8 mouse cellular contexts compared by ENCODE assay signal in genomic region chr11:59526472-59527080, GRCm38 (mm10). TPM values are rescaled to one million over a fixed set of nuclear protein-coding genes. Genes with fewer than 3 reads are reported as not detected.
DNase-seq lines count a peak whose midpoint lies in the region; ATAC-seq and TF ChIP-seq lines count a peak whose summit lies in the region.
"Had no signal": no experiment of that assay in that cellular context is flagged by ENCODE, and none has a peak within 500 bp of the region (broad histone marks: within the 10 kb centered on the region; RNA-seq: fewer than 3 reads in every experiment).

TSS of gene Zkscan17 (minus strand) at chr11:59526751.

- peak within 1 kb of the TSS; percentile 48 for H3K4me3 ChIP-seq in E14TG2a.4 (replicated peaks; ENCODE audit: low read length)
- H3K4me3 ChIP-seq in embryonic facial prominence, embryonic 14.5 days (ENCODE audit: low read depth, low read length): no peak within 1 kb of the TSS
- H3K4me3 ChIP-seq in limb, embryonic 11.5 days (ENCODE audit: low read depth, low read length): no peak within 1 kb of the TSS
- H3K4me3 ChIP-seq: liver, embryonic 15.5 days had no signal

- H3K4me2 ChIP-seq in embryonic facial prominence, embryonic 14.5 days (ENCODE audit: low read depth, low read length): no peak within 1 kb of the TSS
- no peak within 1 kb of the TSS for H3K4me2 ChIP-seq in limb, embryonic 11.5 days (ENCODE audit: low read depth, severe bottlenecking)
- H3K4me2 ChIP-seq: liver, embryonic 15.5 days had no signal

- 45% methylated on average over 8 of the region's 8 CpGs for WGBS in embryonic facial prominence, embryonic 14.5 days
- WGBS in limb, embryonic 11.5 days: 52% methylated on average over 8 of the region's 8 CpGs

- H3K4me1 ChIP-seq in E14TG2a.4 (replicated peaks; ENCODE audit: low read depth, low read length): peaks cover 52% of the 10 kb centered on the region
- no peaks in the 10 kb centered on the region for H3K4me1 ChIP-seq in embryonic facial prominence, embryonic 14.5 days (ENCODE audit: control insufficient read depth, insufficient read depth, low read length)
- H3K4me1 ChIP-seq in limb, embryonic 11.5 days (ENCODE audit: control insufficient read depth, insufficient read depth, low read length): no peaks in the 10 kb centered on the region; the same call in 1 of the 2 replicates
- H3K4me1 ChIP-seq: liver, embryonic 15.5 days had no signal

- no peak for ATAC-seq in embryonic facial prominence, embryonic 14.5 days (ENCODE audit: low read depth)
- no peak for ATAC-seq in limb, embryonic 11.5 days (ENCODE audit: insufficient number of reproducible peaks, low FRiP score, low TSS enrichment, low read depth)

- H3K27me3 ChIP-seq in E14TG2a.4 (ENCODE audit: insufficient read depth, low read length): no peaks in the 10 kb centered on the region; the same call in 1 of the 2 replicates
- no peaks in the 10 kb centered on the region for H3K27me3 ChIP-seq in embryonic facial prominence, embryonic 14.5 days (replicated peaks; ENCODE audit: control insufficient read depth, insufficient read depth, low read length)
- H3K27me3 ChIP-seq in limb, embryonic 11.5 days (ENCODE audit: control insufficient read depth, insufficient read depth, low read length): no peaks in the 10 kb centered on the region

- no peaks in the 10 kb centered on the region for H3K36me3 ChIP-seq in E14TG2a.4 (ENCODE audit: insufficient read depth, low read length)
- no peaks in the 10 kb centered on the region for H3K36me3 ChIP-seq in embryonic facial prominence, embryonic 14.5 days (ENCODE audit: control insufficient read depth, insufficient read depth, low read length)
- no peaks in the 10 kb centered on the region for H3K36me3 ChIP-seq in limb, embryonic 11.5 days (ENCODE audit: control insufficient read depth, insufficient read depth, low read length)
- H3K36me3 ChIP-seq: liver, embryonic 15.5 days had no signal

- no peak within 1 kb of the TSS for H3K27ac ChIP-seq in embryonic facial prominence, embryonic 14.5 days (replicated peaks; ENCODE audit: low read depth, low read length)
- no peak within 1 kb of the TSS for H3K27ac ChIP-seq in limb, embryonic 11.5 days (replicated peaks; ENCODE audit: low read depth, low read length)
- H3K27ac ChIP-seq: liver, embryonic 15.5 days had no signal

- no peaks in the 10 kb centered on the region for H3K9me3 ChIP-seq in E14TG2a.4 (ENCODE audit: low read length)
- peaks cover 5% of the 10 kb centered on the region; the same call in 1 of the 2 replicates for H3K9me3 ChIP-seq in embryonic facial prominence, embryonic 14.5 days (ENCODE audit: control insufficient read depth, low read length)
- no peaks in the 10 kb centered on the region; the same call in 1 of the 2 replicates for H3K9me3 ChIP-seq in limb, embryonic 11.5 days (ENCODE audit: control insufficient read depth, low read length)
- H3K9me3 ChIP-seq: liver, embryonic 15.5 days had no signal

- DNase-seq in 416B (ENCODE audit: low read depth): peak; percentile 75
- no peak for DNase-seq in embryonic facial prominence, embryonic 14.5 days (ENCODE audit: low spot score)
- DNase-seq in heart, postnatal 10 days: peak; percentile 24 to 58
- no peak for DNase-seq in limb, embryonic 11.5 days (ENCODE audit: low spot score)
- peak; percentile 37 to 52 for DNase-seq in monocyte, adult 2 months (ENCODE audit: low read depth in 1 of 2, low spot score in 2 of 2)
- DNase-seq in frontal cortex, postnatal 25 days (ENCODE audit: low spot score in 2 of 2): no peak

- TF ChIP-seq CTCF in E14TG2a.4 (conservative IDR thresholded peaks at IDR 0.05; ENCODE audit: low read length): peak; percentile 49

- H3K9ac ChIP-seq in embryonic facial prominence, embryonic 14.5 days (ENCODE audit: low read depth, low read length): no peak within 1 kb of the TSS
- H3K9ac ChIP-seq in limb, embryonic 11.5 days (ENCODE audit: low read length): no peak within 1 kb of the TSS
- H3K9ac ChIP-seq: liver, embryonic 15.5 days had no signal

- intact Hi-C loops in heart, postnatal 10 days (cut with DNase I): loop anchor here (10.0 kb wide), 1 partner anchor 218 kb away; no protein-coding TSS in a partner anchor

RNA-seq across cellular contexts. Expression of gene Zkscan17, which starts in this region (rescaled TPM):
- polyA plus RNA-seq in embryonic facial prominence, embryonic 14.5 days (2014; fragmentation: Nextera tagmentation; extraction: Ambion mirVana): 17.1 and 19.7 TPM in 2 replicates
- 10 to 100 TPM; 21.9 to 25.1 TPM for total RNA-seq in heart, postnatal 10 days (2021)
- 31.5 and 32.2 TPM in 2 replicates for polyA plus RNA-seq in limb, embryonic 11.5 days (2014; fragmentation: Nextera tagmentation; extraction: Ambion mirVana)

Comparison
In these comparisons a context has a peak if more than half of its experiments do, and no peak if none do; other contexts are left out.
1. DNase-seq: peak in 416B (single experiment), heart, postnatal 10 days (2 of 2) and monocyte, adult 2 months (2 of 2); none in embryonic facial prominence, embryonic 14.5 days (single experiment), limb, embryonic 11.5 days (single experiment) and frontal cortex, postnatal 25 days (0 of 2).